Mouse (Mus musculus): Measurements from ENCODE around the gene Zfp663.

Zfp663 gene

GRCm38 (mm10) chr2:165367868-165368439 is 575 bp downstream of the Zfp663 start:
- DNase-seq (ENCODE audit: low spot score): no peak

- DNase-seq (ENCODE audit: low spot score): no peak
Observed at GRCm38 (mm10) chr2:165367047-165367520, 1.4 kb downstream of the Zfp663 start.

GRCm38 (mm10) chr2:165364334-165365091 is 4.0 kb downstream of the Zfp663 start:
- no peak for DNase-seq (ENCODE audit: low spot score)

- DNase-seq (ENCODE audit: low spot score): no peak
Observed at GRCm38 (mm10) chr2:165363282-165363681, 5.2 kb downstream of the Zfp663 start.

- no peak for DNase-seq (ENCODE audit: low spot score)
Observed at GRCm38 (mm10) chr2:165360861-165361260, 7.7 kb downstream of the Zfp663 start.

GRCm38 (mm10) chr2:165351828-165352513 is 16.6 kb downstream of the Zfp663 start:
- DNase-seq (ENCODE audit: low spot score): no peak

GRCm38 (mm10) chr2:165349466-165349865 is 19.1 kb downstream of the Zfp663 start:
- no peak for DNase-seq (ENCODE audit: low spot score)

GRCm38 (mm10) chr2:165346180-165346579 is 22.3 kb downstream of the Zfp663 start:
- DNase-seq (ENCODE audit: low spot score): no peak

GRCm38 (mm10) chr2:165337191-165337590 is 31.3 kb downstream of the Zfp663 start:
- DNase-seq (ENCODE audit: low spot score): no peak

GRCm38 (mm10) chr2:165332610-165333210 is 35.8 kb downstream of the Zfp663 start:
- no peak for DNase-seq (ENCODE audit: low spot score)

GRCm38 (mm10) chr2:165329703-165330102 is 38.8 kb downstream of the Zfp663 start:
- DNase-seq (ENCODE audit: low spot score): no peak

- no peak for DNase-seq (ENCODE audit: low spot score)
Observed at GRCm38 (mm10) chr2:165328746-165329145, 39.8 kb downstream of the Zfp663 start.

- DNase-seq (ENCODE audit: low spot score): no peak
Observed at GRCm38 (mm10) chr2:165327386-165327785, 41.1 kb downstream of the Zfp663 start.

GRCm38 (mm10) chr2:165326304-165327190 is 42.0 kb downstream of the Zfp663 start, which contains the start of gene Elmo2:
TSS of gene Elmo2 (minus strand) at chr2:165326479.
- DNase-seq (ENCODE audit: low spot score): peak; percentile 81

GRCm38 (mm10) chr2:165325521-165326303 is 42.8 kb downstream of the Zfp663 start:
- DNase-seq (ENCODE audit: low spot score): no peak

GRCm38 (mm10) chr2:165323928-165324327 is 44.6 kb downstream of the Zfp663 start:
- no peak for DNase-seq (ENCODE audit: low spot score)

- DNase-seq (ENCODE audit: low spot score): no peak
Observed at GRCm38 (mm10) chr2:165323484-165323883, 45.0 kb downstream of the Zfp663 start.

GRCm38 (mm10) chr2:165321981-165322735 is 46.4 kb downstream of the Zfp663 start:
- no peak for DNase-seq (ENCODE audit: low spot score)

- no peak for DNase-seq (ENCODE audit: low spot score)
Observed at GRCm38 (mm10) chr2:165321381-165321888, 47.1 kb downstream of the Zfp663 start.
